Mouse (Mus musculus): Measurements from ENCODE around the gene Fam171a2.
"Not testable (repeated sequence)": the region's sequence is repeated elsewhere in the genome, so short reads cannot be mapped to it uniquely, and the experiment has no call there.

Fam171a2 gene

GRCm38 (mm10) chr11:102395250-102395649, 52.2 kb downstream of the Fam171a2 start:
- no peak for DNase-seq (ENCODE audit: low read depth, low spot score)

- DNase-seq (ENCODE audit: low read depth, low spot score), result no peak
Observed at GRCm38 (mm10) chr11:102394421-102395124, 52.9 kb downstream of the Fam171a2 start.

- no peak for DNase-seq (ENCODE audit: low read depth, low spot score)
Observed at GRCm38 (mm10) chr11:102393719-102394420, 53.6 kb downstream of the Fam171a2 start.

GRCm38 (mm10) chr11:102393238-102393634, 54.2 kb downstream of the Fam171a2 start, which contains the start of gene Rundc3a:
Rundc3a (plus strand) TSS chr11:102393403.
- DNase-seq (ENCODE audit: low read depth, low spot score), result peak; percentile 91

GRCm38 (mm10) chr11:102392441-102393237, 54.8 kb downstream of the Fam171a2 start:
- DNase-seq (ENCODE audit: low read depth, low spot score), result no peak

- not testable (repeated sequence) for DNase-seq (ENCODE audit: low read depth, low spot score)
Observed at GRCm38 (mm10) chr11:102389436-102389835, 58.0 kb downstream of the Fam171a2 start.

All from retina, postnatal 7 days (tissue).